Mouse (Mus musculus) embryo, embryonic 9.5 days (tissue): ENCODE measurements around the gene C3.

Experiments used
- DNase-seq: peaks from one replicate; pipeline ENCODE4 v3.0.0-alpha.2; 2017; ENCODE audit errors: extremely low spot score

C3 gene

DNA sequence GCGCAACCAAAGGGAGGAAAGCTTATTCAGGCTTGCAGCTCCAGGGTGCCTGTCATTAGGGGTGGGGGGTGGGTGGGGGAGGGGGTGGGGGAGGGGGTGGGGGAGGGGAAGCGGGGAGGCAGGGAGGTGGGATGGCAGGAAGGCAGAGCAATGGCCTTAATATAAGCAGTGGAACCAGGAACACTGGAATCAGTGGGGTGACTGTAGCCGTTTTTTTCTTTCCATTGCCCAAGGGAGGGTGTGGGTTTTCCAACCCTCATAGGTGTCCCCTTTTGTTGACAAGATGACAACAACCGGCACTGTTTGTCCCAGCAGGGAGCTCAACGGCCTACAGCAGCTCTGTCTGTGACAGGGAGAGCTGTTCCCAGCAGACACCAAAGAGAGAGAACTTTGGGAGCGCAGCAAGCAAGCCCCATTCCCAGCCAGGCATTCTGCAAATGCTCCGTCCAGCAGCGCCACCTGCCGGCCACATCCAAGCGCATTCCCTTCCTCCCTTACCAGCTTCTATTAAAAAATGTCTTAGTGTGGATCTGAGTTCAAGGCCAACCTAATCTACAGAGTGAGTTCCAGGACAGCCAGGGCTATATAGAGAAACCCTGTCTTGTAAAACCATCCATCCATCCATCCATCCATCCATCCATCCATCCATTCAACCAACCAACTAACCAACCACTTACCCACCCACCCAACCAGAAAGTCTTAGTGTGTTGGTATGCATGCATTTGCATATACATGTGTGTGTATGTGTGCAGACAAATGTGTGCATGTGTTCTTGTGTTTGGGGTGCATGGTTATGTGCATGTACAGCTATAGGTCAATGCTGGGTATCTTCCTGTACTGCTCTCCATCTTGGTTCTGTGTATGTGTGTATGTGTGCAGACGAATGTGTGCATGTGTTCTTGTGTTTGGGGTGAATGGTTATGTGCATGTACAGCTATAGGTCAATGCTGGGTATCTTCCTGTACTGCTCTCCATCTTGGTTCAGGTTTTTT, 60.8 kb downstream of the C3 start:
- peak; percentile 87 for DNase-seq
